12 mouse cellular contexts compared by ENCODE assay signal in genomic region chr5:122937958-122938540, GRCm38 (mm10). TPM values are rescaled to one million over a fixed set of nuclear protein-coding genes. Genes with fewer than 3 reads are reported as not detected.
DNase-seq lines count a peak whose midpoint lies in the region; ATAC-seq lines count a peak whose summit lies in the region.
"Had no signal": no experiment of that assay in that cellular context is flagged by ENCODE, and none has a peak within 500 bp of the region (broad histone marks: within the 10 kb centered on the region; RNA-seq: fewer than 3 reads in every experiment).

No protein-coding gene starts in this region.

- H3K4me3 ChIP-seq in hindbrain, embryonic 13.5 days, result no peak overlapping the region
- H3K4me3 ChIP-seq in hindbrain, embryonic 11.5 days (ENCODE audit: low read depth, low read length), result no peak overlapping the region
- H3K4me3 ChIP-seq in heart, embryonic 10.5 days, result no peak overlapping the region
- no peak overlapping the region for H3K4me3 ChIP-seq in midbrain, embryonic 13.5 days (replicated peaks)
- H3K4me3 ChIP-seq: embryonic facial prominence, embryonic 10.5 days; hindbrain, embryonic 12.5 days; limb, embryonic 15.5 days; myocyte had no signal

- no peaks in the 10 kb centered on the region for H3K9me3 ChIP-seq in hindbrain, embryonic 13.5 days
- H3K9me3 ChIP-seq in hindbrain, embryonic 11.5 days (ENCODE audit: control insufficient read depth, low read length), result no peaks in the 10 kb centered on the region
- no peaks in the 10 kb centered on the region for H3K9me3 ChIP-seq in heart, embryonic 10.5 days
- H3K9me3 ChIP-seq in midbrain, embryonic 13.5 days, result no peaks in the 10 kb centered on the region
- H3K9me3 ChIP-seq: embryonic facial prominence, embryonic 10.5 days; hindbrain, embryonic 12.5 days; limb, embryonic 15.5 days had no signal

- H3K4me2 ChIP-seq in hindbrain, embryonic 13.5 days, result no peak overlapping the region
- no peak overlapping the region for H3K4me2 ChIP-seq in hindbrain, embryonic 11.5 days (replicated peaks; ENCODE audit: low read depth, low read length)
- no peak overlapping the region for H3K4me2 ChIP-seq in midbrain, embryonic 13.5 days (replicated peaks)
- H3K4me2 ChIP-seq: hindbrain, embryonic 12.5 days; limb, embryonic 15.5 days had no signal

- no peak for DNase-seq in hindbrain, embryonic 11.5 days (ENCODE audit: low spot score)
- DNase-seq in lung, postnatal 10 days, result peak; percentile 24
- DNase-seq in lung, postnatal 4 days, result no peak
- DNase-seq in heart, embryonic 10.5 days (ENCODE audit: low spot score), result no peak
- no peak for DNase-seq in gastrocnemius, adult 8-10 months (ENCODE audit: low spot score in 2 of 2)
- DNase-seq in gastrocnemius, postnatal 10 days, result no peak

- ATAC-seq in hindbrain, embryonic 13.5 days (ENCODE audit: low FRiP score), result no peak
- ATAC-seq in hindbrain, embryonic 11.5 days (ENCODE audit: low FRiP score), result no peak
- no peak for ATAC-seq in midbrain, embryonic 13.5 days

- H3K9ac ChIP-seq in hindbrain, embryonic 13.5 days, result no peak overlapping the region
- H3K9ac ChIP-seq in hindbrain, embryonic 11.5 days (ENCODE audit: low read depth, low read length), result no peak overlapping the region
- 0 out of 2 replicates have a peak overlapping the region, but pooled peaks have one; percentile 14 for H3K9ac ChIP-seq in midbrain, embryonic 13.5 days (replicated peaks)
- H3K9ac ChIP-seq: hindbrain, embryonic 12.5 days; limb, embryonic 15.5 days had no signal

- 76% methylated on average over 4 of the region's 4 CpGs for WGBS in hindbrain, embryonic 13.5 days
- 86% methylated on average over 4 of the region's 4 CpGs for WGBS in hindbrain, embryonic 11.5 days
- WGBS in heart, embryonic 10.5 days, result 35% methylated on average over 4 of the region's 4 CpGs
- WGBS in midbrain, embryonic 13.5 days, result 65% methylated on average over 4 of the region's 4 CpGs

- peaks cover 8% of the 10 kb centered on the region for H3K4me1 ChIP-seq in hindbrain, embryonic 13.5 days (replicated peaks)
- H3K4me1 ChIP-seq in hindbrain, embryonic 11.5 days (replicated peaks; ENCODE audit: control insufficient read depth, insufficient read depth, low read length), result no peaks in the 10 kb centered on the region
- H3K4me1 ChIP-seq in heart, embryonic 10.5 days, result peaks cover 20% of the 10 kb centered on the region
- H3K4me1 ChIP-seq in midbrain, embryonic 13.5 days (replicated peaks), result peaks cover 9% of the 10 kb centered on the region

- H3K36me3 ChIP-seq in hindbrain, embryonic 13.5 days, result peaks cover 22% of the 10 kb centered on the region
- no peaks in the 10 kb centered on the region for H3K36me3 ChIP-seq in hindbrain, embryonic 11.5 days (ENCODE audit: control insufficient read depth, insufficient read depth, low read length)
- H3K36me3 ChIP-seq in heart, embryonic 10.5 days, result peaks cover 28% of the 10 kb centered on the region
- peaks cover 33% of the 10 kb centered on the region for H3K36me3 ChIP-seq in midbrain, embryonic 13.5 days

- H3K27ac ChIP-seq in hindbrain, embryonic 13.5 days, result peak overlapping the region; percentile 15; the same call in 1 of the 2 replicates
- H3K27ac ChIP-seq in hindbrain, embryonic 11.5 days (ENCODE audit: low read depth, low read length), result no peak overlapping the region
- peak overlapping the region; percentile 37 for H3K27ac ChIP-seq in heart, embryonic 10.5 days
- peak overlapping the region; percentile 47; the same call in 1 of the 2 replicates for H3K27ac ChIP-seq in midbrain, embryonic 13.5 days
- H3K27ac ChIP-seq: embryonic facial prominence, embryonic 10.5 days; hindbrain, embryonic 12.5 days; limb, embryonic 15.5 days had no signal

- no peaks in the 10 kb centered on the region for H3K27me3 ChIP-seq in hindbrain, embryonic 13.5 days
- no peaks in the 10 kb centered on the region for H3K27me3 ChIP-seq in hindbrain, embryonic 11.5 days (ENCODE audit: control insufficient read depth, insufficient read depth, low read length)
- no peaks in the 10 kb centered on the region for H3K27me3 ChIP-seq in heart, embryonic 10.5 days (ENCODE audit: insufficient read depth, poor library complexity, severe bottlenecking)
- H3K27me3 ChIP-seq in midbrain, embryonic 13.5 days, result no peaks in the 10 kb centered on the region
- H3K27me3 ChIP-seq: hindbrain, embryonic 12.5 days; limb, embryonic 15.5 days had no signal

RNA-seq across cellular contexts. Expression of gene Kdm2b, which starts 51.6 kb away (rescaled TPM):
- 101 and 104 TPM in 2 replicates for polyA plus RNA-seq in hindbrain, embryonic 13.5 days (2015; fragmentation: Nextera tagmentation; extraction: Ambion mirVana)
- 59.9 and 67.6 TPM in 2 replicates for polyA plus RNA-seq in hindbrain, embryonic 11.5 days (2014; fragmentation: Nextera tagmentation; extraction: Ambion mirVana)
- 35.5 and 47.1 TPM in 2 replicates for polyA plus RNA-seq in heart, embryonic 10.5 days (2016; fragmentation: Nextera tagmentation; extraction: Ambion mirVana)
- 116 and 117 TPM in 2 replicates for polyA plus RNA-seq in midbrain, embryonic 13.5 days (2015; fragmentation: Nextera tagmentation; extraction: Ambion mirVana)
- total RNA-seq in gastrocnemius, adult 8-10 months (2022), result 10 to 100 TPM; 11.1 to 15.6 (median 13.1) TPM
- 10 to 100 TPM; 18.4 to 23.8 TPM for total RNA-seq in gastrocnemius, postnatal 10 days (2021)
